Mouse (Mus musculus): ENCODE results near the gene Evx2. TPM values are rescaled to one million over a fixed set of nuclear protein-coding genes. Genes with fewer than 3 reads are reported as not detected.
A peak's percentile ranks its signal among the peaks of the same experiment; 100 is the strongest.

The Evx2 gene
- total RNA-seq, 2 experiments from 2014 or later: not detected

DNA sequence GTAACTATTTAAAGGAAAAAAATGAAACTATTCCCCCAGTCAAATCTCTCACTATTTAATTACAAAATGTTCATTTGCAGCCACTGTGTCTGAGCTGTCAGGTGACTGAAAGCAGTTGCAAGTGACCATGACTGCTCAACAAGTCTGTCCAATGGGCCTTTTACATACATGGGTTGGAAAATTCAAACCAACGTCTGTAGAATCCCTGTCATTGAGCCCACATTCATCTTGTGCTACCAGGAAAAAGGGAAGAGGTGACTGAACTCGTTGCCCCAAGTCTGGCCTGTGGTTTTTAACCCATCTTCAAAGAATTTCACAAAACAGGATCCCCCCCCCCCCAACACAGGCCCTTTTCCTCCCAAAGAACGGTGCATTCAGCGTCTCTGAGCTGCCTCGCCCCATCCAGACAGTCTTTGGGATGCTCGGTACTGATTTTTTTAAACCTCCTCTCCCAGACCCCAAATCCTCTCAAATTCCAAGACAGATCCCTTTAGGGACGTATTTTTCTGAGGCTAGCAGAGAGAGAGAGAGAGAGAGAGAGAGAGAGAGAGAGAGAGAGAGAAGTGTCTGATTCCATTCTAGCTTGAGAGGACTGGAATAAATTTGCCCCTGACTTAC lies 36.6 kb upstream of the Evx2 start:
- DNase-seq (ENCODE audit: low spot score): no peak

- DNase-seq (ENCODE audit: low spot score): no peak
These were observed 36.0 kb upstream of the Evx2 start for GRCm38 (mm10) chr2:74695383-74695782.

GRCm38 (mm10) chr2:74694066-74694465 lies 34.7 kb upstream of the Evx2 start:
- no peak for DNase-seq (ENCODE audit: low spot score)

DNA sequence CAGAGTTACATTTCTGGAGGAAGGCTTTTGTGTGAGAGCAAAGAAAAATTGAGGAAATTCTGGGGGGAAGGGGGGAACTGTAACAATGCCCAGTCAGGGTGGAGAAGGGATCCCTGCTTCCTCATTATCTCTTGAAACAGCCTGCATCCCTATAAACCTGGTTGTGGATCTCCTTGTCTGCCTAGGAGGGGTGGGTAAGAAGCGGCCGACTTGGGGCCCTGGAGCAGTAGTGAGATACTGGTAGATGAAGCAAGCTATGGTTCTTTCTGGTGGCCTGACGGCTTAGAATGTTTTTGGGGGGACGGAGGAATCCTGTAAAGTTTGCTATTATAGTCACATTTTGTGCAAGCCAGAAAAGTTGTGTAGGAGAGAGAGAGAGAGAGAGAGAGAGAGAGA lies 34.1 kb upstream of the Evx2 start:
- DNase-seq (ENCODE audit: low spot score): no peak

DNA sequence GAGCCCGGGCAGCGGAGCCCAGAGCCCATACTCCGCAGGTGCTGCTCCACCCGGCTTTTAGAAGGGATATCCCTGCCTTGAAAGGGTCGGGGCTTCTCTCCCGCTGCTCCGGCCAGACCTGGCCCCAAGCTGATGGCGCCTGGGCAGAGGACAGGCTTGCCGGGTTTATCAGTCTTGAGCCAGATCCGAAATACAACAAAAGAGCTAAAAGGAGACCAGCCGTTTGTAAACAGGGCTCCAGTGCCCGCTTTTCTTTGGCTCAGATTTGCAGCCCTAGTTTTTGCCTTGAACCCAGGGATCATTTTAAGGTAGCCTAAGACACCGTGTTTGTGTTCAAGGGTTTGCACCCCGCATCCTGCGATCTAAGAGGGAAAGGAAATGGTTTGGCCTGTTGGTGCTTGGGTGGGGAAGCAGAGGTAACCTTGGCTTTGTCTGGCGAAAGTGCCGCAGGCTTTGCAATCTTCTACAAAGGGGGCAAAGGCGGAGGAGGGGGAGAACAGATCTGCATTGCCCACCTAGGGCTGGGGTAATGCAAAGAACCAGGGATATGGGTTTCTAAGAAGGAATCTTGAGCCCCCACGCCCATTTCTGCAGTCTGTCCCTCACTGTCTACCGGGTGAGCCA lies 33.6 kb upstream of the Evx2 start:
- DNase-seq (ENCODE audit: low spot score): no peak

DNA sequence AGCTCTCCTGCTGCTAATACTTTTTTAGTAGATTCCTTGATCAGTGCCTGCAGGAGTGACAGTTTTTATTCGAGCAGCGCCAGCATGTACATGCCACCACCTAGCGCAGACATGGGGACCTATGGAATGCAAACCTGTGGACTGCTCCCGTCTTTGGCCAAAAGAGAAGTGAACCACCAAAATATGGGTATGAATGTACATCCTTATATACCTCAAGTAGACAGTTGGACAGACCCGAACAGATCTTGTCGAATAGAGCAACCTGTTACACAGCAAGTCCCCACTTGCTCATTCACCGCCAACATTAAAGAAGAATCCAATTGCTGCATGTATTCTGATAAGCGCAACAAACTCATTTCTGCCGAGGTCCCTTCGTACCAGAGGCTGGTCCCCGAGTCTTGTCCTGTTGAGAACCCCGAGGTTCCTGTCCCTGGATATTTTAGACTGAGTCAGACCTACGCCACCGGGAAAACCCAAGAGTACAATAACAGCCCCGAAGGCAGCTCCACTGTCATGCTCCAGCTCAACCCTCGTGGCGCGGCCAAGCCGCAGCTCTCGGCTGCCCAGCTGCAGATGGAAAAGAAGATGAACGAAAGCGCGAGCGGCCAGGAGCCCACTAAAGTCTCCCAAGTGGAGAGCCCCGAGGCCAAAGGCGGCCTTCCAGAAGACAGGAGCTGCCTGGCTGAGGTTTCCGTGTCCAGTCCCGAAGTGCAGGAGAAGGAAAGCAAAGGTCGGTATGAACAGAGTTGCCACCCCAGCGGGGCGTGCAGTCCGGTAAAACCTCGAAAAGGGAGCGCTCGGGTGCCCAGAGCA lies 32.8 kb upstream of the Evx2 start:
- no peak for DNase-seq (ENCODE audit: low spot score)

DNA sequence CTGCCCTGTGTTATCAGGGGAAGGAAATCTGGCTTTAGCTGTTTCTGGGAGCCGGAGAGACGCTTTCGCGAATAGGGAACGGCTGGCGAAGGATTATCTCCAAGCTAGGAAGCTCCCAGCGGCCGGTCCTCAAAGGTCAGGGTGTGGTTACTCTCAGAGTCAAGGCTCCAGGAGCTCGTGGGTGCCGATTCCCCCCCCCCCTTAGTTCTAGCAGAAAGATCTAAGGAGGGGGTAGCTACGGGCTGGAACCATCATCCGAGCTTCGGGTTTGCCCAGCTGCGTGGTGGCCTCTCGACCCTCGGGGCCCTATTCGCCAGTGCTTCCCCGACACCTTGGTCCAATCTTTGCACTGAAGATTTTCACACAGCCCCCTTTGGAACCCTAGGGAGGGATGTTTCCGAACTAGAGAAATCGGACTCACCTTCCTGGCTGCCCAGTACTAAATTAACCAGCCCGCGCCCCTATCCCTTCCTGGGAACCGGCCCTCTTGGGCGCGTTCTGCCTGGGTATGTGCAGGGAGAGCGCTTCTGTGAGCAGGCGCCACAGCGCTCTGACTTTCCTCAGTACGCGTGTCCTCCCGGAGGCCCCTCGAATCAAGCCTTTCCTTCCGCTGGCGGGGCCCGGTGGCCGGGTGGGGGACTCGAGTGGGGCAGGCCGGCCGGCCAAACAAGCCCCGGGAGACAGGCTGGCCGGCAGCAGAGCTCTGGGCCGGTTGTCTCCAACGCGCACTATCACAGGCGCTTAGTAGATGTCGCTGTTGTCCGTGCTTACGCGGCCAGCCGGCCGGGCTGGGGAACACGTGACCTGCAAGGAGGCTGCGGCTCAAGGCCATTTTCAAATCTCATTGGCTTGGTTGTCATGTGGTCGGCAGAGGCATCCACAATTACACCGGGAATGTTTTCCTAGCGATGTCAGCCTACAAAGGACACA lies 31.9 kb upstream of the Evx2 start, which contains the start of gene Hoxd10:
Gene Hoxd10 (plus strand): TSS at position 903 of the 930 bp plus-strand sequence.
- DNase-seq (ENCODE audit: low spot score): peak; percentile 82

- DNase-seq (ENCODE audit: low spot score): no peak
These were observed 31.0 kb upstream of the Evx2 start for GRCm38 (mm10) chr2:74690338-74690716.

GRCm38 (mm10) chr2:74689574-74690337 lies 30.4 kb upstream of the Evx2 start:
- DNase-seq (ENCODE audit: low spot score): no peak

GRCm38 (mm10) chr2:74688795-74689573 lies 29.6 kb upstream of the Evx2 start:
- DNase-seq (ENCODE audit: low spot score): no peak

DNA sequence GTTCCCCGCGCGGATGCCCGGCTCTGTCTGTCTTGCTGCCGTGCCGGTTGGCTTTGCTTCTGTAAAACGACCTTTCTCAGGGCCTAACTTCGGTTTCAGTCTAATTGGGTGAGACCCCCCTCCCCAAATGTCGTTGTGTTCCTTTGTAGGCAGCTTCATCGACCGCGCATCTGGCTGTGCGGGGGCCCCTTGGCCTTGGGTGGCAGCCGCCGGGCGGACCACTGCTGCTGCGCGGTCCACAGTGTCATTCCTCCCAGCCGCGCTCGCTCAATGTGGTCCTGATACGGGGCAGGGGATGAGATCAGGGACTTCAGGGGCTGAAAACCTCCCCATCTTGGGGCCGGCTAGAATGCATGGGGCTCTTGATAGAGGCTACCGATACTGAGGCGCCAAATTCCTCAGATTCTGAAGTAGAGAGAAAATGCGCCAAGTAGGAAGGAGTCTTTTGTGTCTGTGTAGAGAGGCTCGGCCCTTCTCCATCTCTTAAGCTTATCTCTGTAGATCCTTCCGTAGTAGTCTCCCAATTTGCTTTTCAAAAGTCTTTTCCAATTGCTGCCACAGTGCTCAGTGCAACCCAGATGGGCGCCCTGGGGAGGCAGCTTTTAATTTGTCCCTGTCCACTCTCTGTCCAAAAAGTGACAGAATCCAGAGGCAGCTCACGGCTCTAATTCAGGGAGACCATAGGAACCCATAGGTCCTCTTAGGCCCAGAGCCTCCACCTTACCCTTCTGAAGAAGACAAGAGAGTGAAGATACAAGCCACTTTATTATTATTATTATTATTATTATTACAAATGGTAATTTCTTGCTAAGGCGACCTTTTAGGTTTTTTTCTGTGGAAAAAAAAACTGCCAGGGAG lies 28.6 kb upstream of the Evx2 start:
- no peak for DNase-seq (ENCODE audit: low spot score)

DNA sequence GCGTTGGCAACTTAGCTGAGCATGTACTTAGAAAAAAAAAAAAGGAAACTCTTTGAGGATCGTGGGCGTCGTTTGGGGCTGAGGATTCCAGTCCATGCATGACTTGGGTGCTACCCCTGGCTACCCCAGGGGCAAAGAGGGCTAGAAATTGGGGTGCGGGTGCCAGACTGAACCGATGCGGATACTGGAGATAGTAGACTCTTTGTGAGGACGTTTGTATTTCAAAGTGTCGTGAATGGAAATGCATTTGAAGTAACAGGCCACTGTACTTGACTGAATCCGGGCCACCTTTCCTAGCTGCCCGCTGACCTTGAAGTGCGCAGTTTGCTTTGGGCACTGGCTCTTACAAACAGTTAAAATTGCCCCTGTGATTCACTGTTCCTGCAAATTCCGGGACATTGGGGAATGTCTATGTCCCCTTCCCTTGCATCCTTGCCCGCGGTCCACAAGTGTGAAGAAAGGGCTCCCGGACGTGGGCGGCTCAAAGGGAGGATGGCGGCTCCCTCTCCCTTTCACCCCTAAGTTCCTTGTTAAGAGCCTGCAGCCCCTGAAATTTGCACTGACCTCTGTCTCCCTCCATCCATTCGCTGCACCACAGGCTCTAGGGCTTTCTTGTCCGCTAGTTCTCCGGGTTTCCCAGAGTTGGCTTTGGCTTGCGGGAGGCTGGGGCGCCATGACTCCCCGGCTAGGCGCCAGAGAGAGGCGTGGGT lies 27.8 kb upstream of the Evx2 start:
- no peak for DNase-seq (ENCODE audit: low spot score)

GRCm38 (mm10) chr2:74686301-74686987 lies 27.1 kb upstream of the Evx2 start:
- DNase-seq (ENCODE audit: low spot score): peak; percentile 68

DNA sequence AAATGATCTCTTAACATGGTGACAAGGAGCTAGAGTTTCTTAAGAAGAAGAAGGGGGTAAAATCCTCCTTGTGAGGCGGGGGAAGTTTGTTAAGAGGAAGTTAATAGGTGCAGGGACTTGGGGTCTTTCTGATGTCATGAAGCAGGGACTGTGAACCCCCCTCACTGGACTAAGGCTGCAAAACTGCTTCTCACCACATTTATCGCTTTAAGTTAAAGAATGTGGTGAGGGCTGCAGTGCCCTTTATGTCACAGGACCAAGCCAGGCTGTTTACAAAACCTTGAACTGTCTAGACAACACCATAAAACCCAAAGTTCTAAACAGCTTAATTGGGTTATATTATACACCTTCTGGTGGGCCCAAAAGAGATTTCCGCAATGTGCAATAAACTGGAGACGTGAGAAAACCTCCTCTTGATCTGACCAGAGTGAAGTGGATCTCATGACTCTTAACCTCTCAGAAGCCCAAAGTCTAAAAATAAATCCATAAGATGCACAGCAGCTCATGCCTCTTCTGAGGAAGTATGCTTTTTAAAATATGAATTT lies 25.8 kb upstream of the Evx2 start:
- DNase-seq (ENCODE audit: low spot score): no peak

GRCm38 (mm10) chr2:74684106-74684505 lies 24.7 kb upstream of the Evx2 start:
- DNase-seq (ENCODE audit: low spot score): no peak

- DNase-seq (ENCODE audit: low spot score): no peak
These were observed 24.2 kb upstream of the Evx2 start for GRCm38 (mm10) chr2:74683471-74683951.

DNA sequence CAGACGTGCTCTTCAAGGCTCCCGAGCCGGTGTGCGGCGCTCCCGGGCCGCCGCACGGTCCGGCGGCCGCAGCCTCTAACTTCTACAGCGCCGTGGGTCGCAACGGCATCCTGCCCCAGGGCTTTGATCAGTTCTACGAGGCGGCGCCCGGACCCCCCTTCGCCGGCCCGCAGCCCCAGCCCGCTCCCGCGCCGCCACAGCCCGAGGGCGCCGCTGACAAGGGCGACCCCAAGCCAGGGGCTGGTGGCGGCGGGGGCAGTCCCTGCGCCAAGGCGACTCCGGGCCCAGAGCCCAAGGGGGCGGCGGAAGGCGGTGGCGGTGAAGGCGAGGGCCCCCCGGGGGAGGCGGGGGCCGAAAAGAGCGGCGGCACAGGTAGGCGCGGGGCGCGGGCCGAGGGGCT lies 23.4 kb upstream of the Evx2 start:
- no peak for DNase-seq (ENCODE audit: low spot score)

All from gastrocnemius, adult 18-20 months (tissue).